Mouse (Mus musculus): ENCODE measurements around the gene Plcz1. TPM values are rescaled to one million over a fixed set of nuclear protein-coding genes. Genes with fewer than 3 reads are reported as not detected.
A peak's percentile ranks its signal among the peaks of the same experiment; 100 is the strongest.

Gene Plcz1
- polyA plus RNA-seq, 1 experiment: 0.18 TPM

DNA sequence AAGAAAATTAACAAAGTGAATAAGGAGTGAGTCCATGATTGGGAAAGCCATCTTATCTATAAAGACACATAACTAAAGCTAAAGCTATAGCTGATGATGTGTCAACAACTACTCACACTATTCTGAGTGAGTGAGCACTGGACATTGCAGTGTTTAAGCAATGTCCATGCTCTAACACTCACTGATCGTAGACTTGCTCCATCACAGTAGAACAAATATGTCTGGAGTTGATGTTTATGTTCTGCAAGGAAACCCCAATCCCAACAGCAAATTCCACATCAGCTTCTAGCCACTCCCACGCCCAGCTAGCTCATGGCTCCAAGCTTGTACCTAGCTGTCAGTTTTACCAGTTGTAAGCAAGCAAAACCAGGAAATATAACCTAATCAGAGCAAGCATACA, 54.7 kb downstream of the Plcz1 start:
- no peak for DNase-seq (ENCODE audit: low read depth)
- TF ChIP-seq POLR2A (IDR thresholded peaks at IDR 0.05; ENCODE audit: borderline replicate concordance, extremely low read depth, insufficient read depth, insufficient read length, poor library complexity, severe bottlenecking) (no peak), CTCF (IDR thresholded peaks at IDR 0.05; ENCODE audit: borderline replicate concordance, extremely low read depth, insufficient read depth, insufficient read length) (no peak)

DNA sequence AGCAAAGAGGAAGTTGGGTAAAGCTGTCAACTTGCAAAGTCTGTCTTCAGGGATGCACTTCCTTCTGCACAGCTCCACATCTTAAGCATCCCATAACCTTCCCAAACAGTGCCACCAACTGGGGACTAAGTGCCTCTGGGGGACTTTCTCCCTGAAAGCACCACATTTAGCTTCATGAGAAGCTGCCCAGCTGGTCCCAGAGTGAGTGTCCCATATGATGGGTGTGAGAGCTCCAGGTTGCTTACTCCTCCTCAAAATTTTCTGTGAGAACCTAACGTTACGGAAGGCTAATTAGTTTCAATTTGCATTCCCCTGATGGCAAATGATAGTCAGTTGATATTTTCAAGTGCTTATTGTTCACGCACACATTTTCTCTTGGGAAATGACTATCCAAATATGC, 57.2 kb downstream of the Plcz1 start:
- no peak for TF ChIP-seq POLR2A (IDR thresholded peaks at IDR 0.05; ENCODE audit: borderline replicate concordance, extremely low read depth, insufficient read depth, insufficient read length, poor library complexity, severe bottlenecking)
- no peak for TF ChIP-seq CTCF (IDR thresholded peaks at IDR 0.05; ENCODE audit: borderline replicate concordance, extremely low read depth, insufficient read depth, insufficient read length)
- no peak for DNase-seq (ENCODE audit: low read depth)

DNA sequence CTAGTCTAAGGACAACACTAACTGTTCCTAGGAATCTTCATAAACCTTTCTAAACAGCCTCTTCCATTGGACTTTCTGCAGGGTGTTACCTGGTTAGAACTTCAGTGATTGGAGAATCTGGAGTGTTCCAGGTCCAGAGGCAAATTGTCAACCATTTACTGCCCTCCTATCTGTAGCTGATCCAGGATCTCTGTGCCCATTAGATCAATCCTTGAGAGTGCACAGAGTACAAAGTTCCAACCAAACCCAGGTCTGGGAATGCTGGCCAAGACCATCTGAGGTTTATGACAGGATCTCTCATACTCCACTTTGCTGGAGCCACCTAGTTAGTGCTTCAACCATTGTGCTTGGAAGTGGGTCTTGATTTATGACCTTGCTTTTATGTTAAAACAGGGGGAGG, 60.2 kb downstream of the Plcz1 start:
- no peak for DNase-seq (ENCODE audit: low read depth)

DNA sequence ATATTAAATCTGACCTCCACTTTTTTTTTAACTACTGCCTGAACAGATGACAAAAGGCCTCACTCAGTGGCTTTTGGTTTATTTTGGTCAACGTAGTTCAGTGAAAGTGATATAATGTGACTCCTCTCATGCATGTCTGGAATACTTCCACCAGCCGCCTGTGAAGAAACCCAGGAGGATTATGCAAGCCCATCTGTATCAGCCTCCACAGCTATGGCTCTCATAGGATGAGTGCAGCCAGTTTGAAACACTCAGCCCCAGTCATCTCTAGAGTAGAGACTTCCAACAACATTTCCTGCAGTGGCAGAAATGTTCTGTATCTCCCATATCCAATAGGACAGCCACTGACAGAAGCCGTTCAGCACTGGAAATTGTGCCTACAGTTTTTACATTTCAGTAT, 63.1 kb downstream of the Plcz1 start:
- DNase-seq (ENCODE audit: low read depth): no peak
- TF ChIP-seq POLR2A (IDR thresholded peaks at IDR 0.05; ENCODE audit: borderline replicate concordance, extremely low read depth, insufficient read depth, insufficient read length, poor library complexity, severe bottlenecking): no peak
- no peak for TF ChIP-seq CTCF (IDR thresholded peaks at IDR 0.05; ENCODE audit: borderline replicate concordance, extremely low read depth, insufficient read depth, insufficient read length)

More for the DNA sequence above, 60.2 kb downstream of the Plcz1 start:
- TF ChIP-seq CTCF (IDR thresholded peaks at IDR 0.05; ENCODE audit: borderline replicate concordance, extremely low read depth, insufficient read depth, insufficient read length) (no peak), POLR2A (IDR thresholded peaks at IDR 0.05; ENCODE audit: borderline replicate concordance, extremely low read depth, insufficient read depth, insufficient read length, poor library complexity, severe bottlenecking) (no peak)

DNA sequence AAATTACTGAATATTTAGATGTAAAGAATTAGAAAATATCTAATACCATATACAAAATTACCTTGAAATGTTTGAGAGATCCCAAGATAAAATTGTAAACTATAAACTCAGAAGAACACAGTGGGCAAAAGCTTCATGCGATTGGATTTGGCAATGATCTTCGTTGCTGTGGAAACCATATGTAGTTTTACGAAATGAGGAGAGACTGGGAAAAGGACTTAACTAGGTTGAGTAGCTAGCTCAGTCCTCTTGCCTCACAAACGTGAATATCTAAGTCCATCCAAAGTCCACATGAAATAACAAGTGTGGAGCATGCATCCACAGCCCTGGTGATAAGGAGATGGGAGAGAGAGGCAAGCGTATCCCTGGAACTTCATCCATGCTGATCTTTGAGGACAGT, 66.6 kb downstream of the Plcz1 start:
- no peak for TF ChIP-seq CTCF (IDR thresholded peaks at IDR 0.05; ENCODE audit: borderline replicate concordance, extremely low read depth, insufficient read depth, insufficient read length)
- no peak for TF ChIP-seq POLR2A (IDR thresholded peaks at IDR 0.05; ENCODE audit: borderline replicate concordance, extremely low read depth, insufficient read depth, insufficient read length, poor library complexity, severe bottlenecking)
- peak; percentile 40 for DNase-seq (ENCODE audit: low read depth)

DNA sequence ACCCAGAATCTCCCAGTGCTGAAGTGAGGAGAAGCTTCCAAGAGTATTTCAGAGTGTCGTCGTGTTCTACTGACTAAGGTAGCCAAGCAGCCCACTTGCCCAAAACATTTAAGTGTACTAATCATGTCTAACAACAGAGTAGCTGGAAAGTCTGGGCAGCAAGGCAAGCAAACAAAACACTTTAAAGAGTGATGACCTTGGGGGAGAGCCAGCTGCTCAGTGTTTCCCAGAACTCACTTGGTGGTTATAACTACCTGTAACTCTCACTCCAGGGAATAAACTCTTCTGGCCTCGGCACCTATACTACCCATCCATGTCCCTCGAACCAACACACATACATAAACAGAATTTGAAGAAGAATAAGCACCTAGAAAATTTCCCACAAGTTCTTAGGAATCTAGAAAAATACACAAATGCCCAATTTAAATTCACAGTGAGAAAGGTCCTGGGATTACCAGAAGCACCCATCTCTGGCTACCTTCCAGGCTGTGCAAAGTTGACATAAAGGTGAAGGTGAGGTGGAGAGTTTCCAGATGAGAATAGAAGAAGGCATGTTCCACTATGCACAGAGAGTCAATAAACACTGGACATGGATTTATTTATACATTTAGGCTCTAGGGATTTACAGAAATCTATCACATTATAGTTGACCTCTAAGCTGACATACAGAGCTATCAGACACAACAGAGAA, 69.5 kb downstream of the Plcz1 start:
- TF ChIP-seq CTCF (IDR thresholded peaks at IDR 0.05; ENCODE audit: borderline replicate concordance, extremely low read depth, insufficient read depth, insufficient read length) (no peak), POLR2A (IDR thresholded peaks at IDR 0.05; ENCODE audit: borderline replicate concordance, extremely low read depth, insufficient read depth, insufficient read length, poor library complexity, severe bottlenecking) (no peak)

DNA sequence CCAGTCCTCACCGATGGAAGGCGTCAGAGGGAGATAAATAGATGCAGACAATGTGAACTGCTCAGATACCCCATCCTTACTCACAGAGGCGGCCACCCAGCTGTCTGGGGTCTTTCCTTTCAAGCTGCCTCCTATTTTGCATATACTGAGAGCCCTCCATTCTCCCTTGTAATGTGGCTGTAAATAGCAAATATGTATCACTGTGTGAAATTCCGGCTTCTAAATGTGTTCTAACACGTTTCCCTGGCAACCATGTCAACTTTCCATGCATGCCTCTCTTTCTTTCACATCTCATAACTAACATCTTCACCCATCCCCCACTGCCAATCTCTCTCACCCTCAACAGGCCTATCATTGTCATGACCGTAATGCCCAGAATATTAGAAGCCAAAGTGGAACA, 74.6 kb downstream of the Plcz1 start:
- TF ChIP-seq POLR2A (IDR thresholded peaks at IDR 0.05; ENCODE audit: borderline replicate concordance, extremely low read depth, insufficient read depth, insufficient read length, poor library complexity, severe bottlenecking) (no peak), CTCF (IDR thresholded peaks at IDR 0.05; ENCODE audit: borderline replicate concordance, extremely low read depth, insufficient read depth, insufficient read length) (no peak)

More for the DNA sequence above, 69.5 kb downstream of the Plcz1 start:
- no peak for DNase-seq (ENCODE audit: low read depth)

DNA sequence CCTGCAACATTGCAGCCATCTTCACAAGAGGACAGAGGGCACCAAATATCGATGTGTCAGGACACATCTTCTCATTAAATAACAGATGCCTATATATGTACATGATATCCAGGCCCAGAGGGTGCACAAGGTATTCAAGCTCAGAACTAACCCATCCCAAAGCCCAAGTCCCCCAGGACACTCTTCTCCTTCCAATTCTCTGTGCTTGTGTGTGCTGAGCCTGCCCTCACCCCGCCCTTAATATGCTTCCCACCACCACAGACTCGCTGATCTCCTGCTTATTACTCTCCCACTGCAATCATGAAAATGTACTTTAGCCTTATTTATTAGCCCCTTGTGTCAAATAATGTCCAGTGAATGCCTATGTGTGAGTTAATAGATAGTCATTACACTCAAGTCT, 76.4 kb downstream of the Plcz1 start:
- TF ChIP-seq POLR2A (IDR thresholded peaks at IDR 0.05; ENCODE audit: borderline replicate concordance, extremely low read depth, insufficient read depth, insufficient read length, poor library complexity, severe bottlenecking): no peak
- TF ChIP-seq CTCF (IDR thresholded peaks at IDR 0.05; ENCODE audit: borderline replicate concordance, extremely low read depth, insufficient read depth, insufficient read length): no peak
- no peak for DNase-seq (ENCODE audit: low read depth)

More for the DNA sequence above, 74.6 kb downstream of the Plcz1 start:
- DNase-seq (ENCODE audit: low read depth): peak; percentile 83

DNA sequence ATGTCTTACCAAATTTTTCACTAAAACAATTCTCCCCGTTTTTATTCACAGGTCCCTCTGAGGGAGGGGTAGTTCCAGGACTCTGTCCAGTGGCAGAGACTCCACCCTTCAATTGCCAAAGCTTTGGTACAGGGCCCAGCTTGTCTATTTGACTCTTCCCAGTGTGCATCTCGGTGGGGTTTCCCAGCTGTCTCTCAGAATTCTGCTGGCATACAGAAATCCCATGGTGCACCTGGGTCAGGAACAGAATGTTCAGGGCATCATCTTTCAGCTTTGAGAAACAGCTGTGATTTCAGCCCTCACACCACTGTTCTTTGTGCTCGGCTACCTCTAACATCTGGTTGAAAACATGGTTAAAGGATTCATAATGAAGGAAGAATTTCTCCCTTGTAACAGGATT, 77.5 kb downstream of the Plcz1 start:
- no peak for DNase-seq (ENCODE audit: low read depth)
- no peak for TF ChIP-seq POLR2A (IDR thresholded peaks at IDR 0.05; ENCODE audit: borderline replicate concordance, extremely low read depth, insufficient read depth, insufficient read length, poor library complexity, severe bottlenecking)
- no peak for TF ChIP-seq CTCF (IDR thresholded peaks at IDR 0.05; ENCODE audit: borderline replicate concordance, extremely low read depth, insufficient read depth, insufficient read length)

DNA sequence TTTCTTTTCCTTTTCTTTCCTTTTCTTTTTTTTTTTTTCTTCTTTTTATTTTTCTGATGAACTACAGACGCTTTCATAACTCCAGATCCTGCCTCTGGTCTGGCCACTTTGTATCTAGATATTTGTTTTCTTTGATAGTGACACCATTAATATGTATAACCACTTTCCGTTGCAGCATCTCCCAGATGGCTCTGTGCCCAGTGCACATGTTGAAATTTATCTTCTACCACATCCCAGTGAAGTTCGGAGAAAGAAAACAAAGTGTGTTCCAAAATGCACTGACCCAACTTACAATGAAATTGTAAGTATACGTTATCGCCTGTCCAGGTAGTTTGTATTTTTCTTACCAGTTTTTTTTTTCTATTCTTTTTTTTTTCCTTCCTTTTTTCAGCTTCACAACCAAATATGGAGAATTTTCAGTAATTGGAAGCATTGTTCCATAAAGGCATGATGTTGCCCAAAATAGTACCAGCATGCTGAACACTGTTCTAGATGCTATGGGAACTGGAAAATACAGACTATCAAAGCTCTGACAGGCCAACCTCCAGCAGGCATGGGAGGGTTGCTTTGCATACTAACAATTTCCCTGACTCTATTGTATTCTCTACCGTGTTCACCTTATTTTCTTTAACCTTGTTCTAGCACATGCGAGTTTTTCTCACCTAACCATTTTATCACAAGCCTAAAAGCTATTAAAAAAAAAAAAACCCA, 83.6 kb downstream of the Plcz1 start:
- DNase-seq (ENCODE audit: low read depth): no peak

DNA sequence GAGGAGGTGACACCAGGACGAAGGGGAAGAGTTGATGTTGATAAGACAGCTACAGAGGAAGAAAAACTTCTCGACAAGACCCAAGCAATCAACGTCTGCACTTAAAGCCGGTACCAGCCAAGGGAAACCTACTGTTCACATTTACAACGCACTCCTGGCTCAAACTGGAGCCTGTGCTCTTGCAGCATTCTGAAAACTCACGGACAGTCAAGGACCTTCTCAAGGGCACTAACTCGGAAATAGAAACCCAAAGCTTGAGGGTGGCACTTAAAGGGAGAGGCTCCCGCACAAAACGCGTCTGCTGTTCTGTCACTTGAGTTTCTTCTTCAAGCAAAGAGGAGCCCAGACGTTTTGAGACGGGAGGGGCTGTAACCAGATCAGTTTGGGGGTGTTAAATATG, 87.7 kb downstream of the Plcz1 start:
- no peak for DNase-seq (ENCODE audit: low read depth)
- TF ChIP-seq POLR2A (IDR thresholded peaks at IDR 0.05; ENCODE audit: borderline replicate concordance, extremely low read depth, insufficient read depth, insufficient read length, poor library complexity, severe bottlenecking) (no peak), CTCF (IDR thresholded peaks at IDR 0.05; ENCODE audit: borderline replicate concordance, extremely low read depth, insufficient read depth, insufficient read length) (no peak)

More for the DNA sequence above, 83.6 kb downstream of the Plcz1 start:
- TF ChIP-seq POLR2A (IDR thresholded peaks at IDR 0.05; ENCODE audit: borderline replicate concordance, extremely low read depth, insufficient read depth, insufficient read length, poor library complexity, severe bottlenecking) (no peak), CTCF (IDR thresholded peaks at IDR 0.05; ENCODE audit: borderline replicate concordance, extremely low read depth, insufficient read depth, insufficient read length) (no peak)
